Mouse (Mus musculus): Measurements from ENCODE around the gene Dhx30. TPM values are rescaled to one million over a fixed set of nuclear protein-coding genes. Genes with fewer than 3 reads are reported as not detected.
"Not testable (repeated sequence)": the region's sequence is repeated elsewhere in the genome, so short reads cannot be mapped to it uniquely, and the experiment has no call there.

Dhx30 gene
- total RNA-seq (2021) = 100 to 1,000 TPM; 161 to 170 TPM

DNA sequence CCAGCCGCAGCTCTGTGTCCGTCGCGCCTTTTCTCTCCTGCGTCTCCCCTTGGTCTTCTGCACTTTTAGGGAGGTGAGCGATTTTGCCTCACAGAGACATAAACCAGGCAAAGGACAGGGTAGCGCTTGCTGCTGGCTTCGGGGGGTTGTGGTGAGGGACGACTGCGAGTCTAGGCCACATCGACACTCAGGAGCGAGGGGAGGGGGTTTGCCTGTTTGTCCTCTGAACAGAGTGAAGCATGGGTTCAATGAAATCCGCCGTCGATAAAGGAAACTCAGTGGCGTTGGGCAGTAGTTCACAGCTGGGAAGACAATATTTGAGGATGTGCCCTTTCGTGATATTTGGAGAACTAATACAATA is at the start of gene Dhx30:
Gene Dhx30, minus strand, starts transcription at position 52 of the 361 bp plus-strand sequence.
- no peak for DNase-seq (ENCODE audit: extremely low spot score in 1 of 2, low spot score in 1 of 2)

- DNase-seq (ENCODE audit: extremely low spot score in 1 of 2, low spot score in 1 of 2) = no peak
These were observed 45.4 kb upstream of the Dhx30 start for GRCm38 (mm10) chr9:110163071-110163470.

GRCm38 (mm10) chr9:110162441-110162840 is 44.8 kb upstream of the Dhx30 start:
- no peak for DNase-seq (ENCODE audit: extremely low spot score in 1 of 2, low spot score in 1 of 2)

- DNase-seq (ENCODE audit: extremely low spot score in 1 of 2, low spot score in 1 of 2) = not testable (repeated sequence)
These were observed 42.9 kb upstream of the Dhx30 start for GRCm38 (mm10) chr9:110160486-110160885.

DNA sequence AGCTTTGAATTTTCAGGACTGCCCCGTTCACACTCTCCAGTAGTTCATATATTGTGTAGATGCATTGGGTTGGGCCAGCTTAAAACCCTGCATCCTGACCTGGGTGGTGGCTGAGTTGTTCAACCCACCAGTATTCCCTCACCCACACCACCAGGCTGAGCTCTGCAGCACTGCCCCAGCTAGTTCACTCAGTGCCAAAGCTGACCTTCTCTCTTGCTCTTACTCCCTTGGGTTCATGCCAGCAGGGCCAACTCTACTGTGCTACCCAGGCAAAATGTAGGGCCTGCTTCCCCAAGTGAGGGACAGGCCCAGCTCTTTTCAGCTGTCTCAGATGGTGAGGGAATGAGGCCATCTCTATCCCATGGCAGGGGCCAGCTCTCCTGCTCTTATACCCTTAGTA is 41.4 kb upstream of the Dhx30 start:
- no peak for DNase-seq (ENCODE audit: extremely low spot score in 1 of 2, low spot score in 1 of 2)

DNA sequence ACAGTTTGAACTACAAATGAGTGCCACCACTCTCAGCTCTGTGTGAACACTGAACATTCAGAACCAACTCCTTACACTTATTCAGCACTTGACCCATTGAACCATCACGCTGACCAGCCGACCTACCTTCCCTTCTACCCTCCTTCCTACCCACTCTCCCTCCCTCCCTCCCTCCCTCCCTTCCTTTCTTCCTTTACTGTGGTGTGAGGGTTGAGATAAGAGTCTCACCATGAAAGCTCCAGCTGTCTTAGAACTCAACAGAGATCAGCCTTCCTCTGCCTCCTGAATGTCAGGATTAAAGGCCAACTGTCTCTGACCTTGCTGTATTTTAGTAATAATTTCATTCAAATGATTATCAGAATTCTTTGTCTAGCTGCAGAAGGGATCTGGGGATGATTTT is 31.0 kb upstream of the Dhx30 start:
- DNase-seq (ENCODE audit: extremely low spot score in 1 of 2, low spot score in 1 of 2) = no peak

DNA sequence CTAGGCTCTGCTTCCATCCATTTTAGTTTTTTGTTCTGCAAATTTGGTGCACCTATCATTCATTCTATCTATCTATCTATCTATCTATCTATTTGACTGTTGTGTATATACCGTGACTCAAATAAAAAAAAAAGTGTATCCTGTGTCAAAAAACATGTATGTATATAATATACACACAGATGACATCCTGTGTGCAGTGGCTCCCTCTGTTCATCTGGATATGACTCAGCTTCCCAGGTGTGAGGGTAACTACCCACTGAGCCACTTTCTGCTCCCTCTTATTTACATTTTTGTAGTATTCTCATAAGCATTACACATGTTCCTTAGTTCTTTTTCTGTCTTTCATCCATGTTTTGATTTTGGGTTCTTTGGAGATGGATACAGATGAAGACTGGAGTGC is 24.5 kb upstream of the Dhx30 start:
- no peak for DNase-seq (ENCODE audit: extremely low spot score in 1 of 2, low spot score in 1 of 2)

GRCm38 (mm10) chr9:110139119-110139518 is 21.5 kb upstream of the Dhx30 start:
- DNase-seq (ENCODE audit: extremely low spot score in 1 of 2, low spot score in 1 of 2) = no peak

DNA sequence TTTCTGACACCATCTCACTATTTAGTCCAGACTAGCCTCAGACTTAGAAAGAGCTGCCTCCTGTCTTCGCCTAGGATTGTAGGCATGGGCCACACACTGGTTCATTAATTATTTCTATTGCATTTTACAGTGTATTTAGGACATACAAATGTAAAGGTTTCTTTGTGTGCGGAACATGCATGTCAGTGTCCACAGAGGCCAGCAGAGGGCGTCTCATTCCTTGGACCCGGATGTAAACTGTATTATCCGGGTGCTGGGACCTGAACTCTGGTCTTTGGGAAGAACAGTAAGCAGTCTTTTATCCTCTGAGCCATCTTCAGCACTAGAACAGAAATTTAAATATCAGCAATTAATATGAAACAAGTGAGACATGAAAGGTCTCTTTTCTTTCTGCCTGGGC is 16.5 kb upstream of the Dhx30 start:
- no peak for DNase-seq (ENCODE audit: extremely low spot score in 1 of 2, low spot score in 1 of 2)

- DNase-seq (ENCODE audit: extremely low spot score in 1 of 2, low spot score in 1 of 2) = no peak
These were observed 15.3 kb upstream of the Dhx30 start for GRCm38 (mm10) chr9:110132921-110133320.

DNA sequence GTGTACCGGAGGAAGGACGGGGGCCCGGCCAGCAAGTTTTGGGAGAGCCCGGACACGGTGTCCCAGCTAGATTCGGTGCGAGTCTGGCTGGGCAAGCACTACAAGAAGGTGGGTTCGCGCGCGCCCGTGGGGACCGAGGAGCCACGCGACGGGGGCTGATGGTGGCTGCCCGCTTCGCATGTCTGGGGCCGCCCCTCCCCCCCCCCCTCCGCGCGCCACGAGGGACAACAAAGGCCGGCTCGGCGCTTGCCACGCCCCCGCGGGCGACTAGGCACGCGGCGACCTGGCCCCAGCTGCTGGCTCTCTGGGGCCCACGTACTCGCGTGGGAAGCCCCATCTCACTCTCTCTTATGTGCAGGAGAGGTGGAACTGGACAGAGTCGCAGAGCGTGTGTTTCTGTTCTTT is 14.6 kb upstream of the Dhx30 start:
- DNase-seq (ENCODE audit: extremely low spot score in 1 of 2, low spot score in 1 of 2) = peak in 1 of 2 experiments; percentile 27

DNA sequence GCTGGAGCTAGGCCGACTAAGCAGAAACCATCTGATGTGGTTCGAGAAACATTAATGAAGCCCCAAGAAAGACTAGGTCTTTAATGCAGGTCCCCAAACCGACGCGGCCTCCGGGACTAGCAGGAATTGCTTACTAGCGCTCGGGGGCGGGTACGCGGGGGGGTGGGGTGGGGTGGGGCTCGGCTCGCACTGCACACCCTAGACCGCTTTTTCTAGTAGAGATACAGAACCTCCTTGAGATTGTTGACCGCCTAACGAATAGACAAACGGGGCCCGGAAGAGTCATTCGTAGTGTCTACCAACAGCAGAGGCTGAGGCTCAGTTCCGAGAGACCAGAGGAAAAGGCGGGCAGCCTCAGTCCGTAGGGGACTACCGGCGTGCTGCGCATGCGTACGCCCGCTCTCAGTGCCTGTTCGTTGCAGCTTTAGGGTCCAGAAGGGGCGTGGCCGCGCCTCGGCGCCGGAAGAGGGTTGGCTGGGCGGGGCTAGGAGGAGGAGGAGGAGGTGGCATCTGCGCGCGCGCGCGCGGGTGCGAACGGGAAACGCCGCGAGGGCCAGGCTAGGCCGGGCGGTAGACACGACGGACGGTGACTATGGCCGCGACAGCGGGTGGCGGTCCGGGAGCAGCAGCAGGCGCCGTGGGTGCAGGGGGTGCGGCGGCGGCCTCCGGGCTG is 14.0 kb upstream of the Dhx30 start:
- DNase-seq (ENCODE audit: extremely low spot score in 1 of 2, low spot score in 1 of 2) = peak; percentile 93 to 98

DNA sequence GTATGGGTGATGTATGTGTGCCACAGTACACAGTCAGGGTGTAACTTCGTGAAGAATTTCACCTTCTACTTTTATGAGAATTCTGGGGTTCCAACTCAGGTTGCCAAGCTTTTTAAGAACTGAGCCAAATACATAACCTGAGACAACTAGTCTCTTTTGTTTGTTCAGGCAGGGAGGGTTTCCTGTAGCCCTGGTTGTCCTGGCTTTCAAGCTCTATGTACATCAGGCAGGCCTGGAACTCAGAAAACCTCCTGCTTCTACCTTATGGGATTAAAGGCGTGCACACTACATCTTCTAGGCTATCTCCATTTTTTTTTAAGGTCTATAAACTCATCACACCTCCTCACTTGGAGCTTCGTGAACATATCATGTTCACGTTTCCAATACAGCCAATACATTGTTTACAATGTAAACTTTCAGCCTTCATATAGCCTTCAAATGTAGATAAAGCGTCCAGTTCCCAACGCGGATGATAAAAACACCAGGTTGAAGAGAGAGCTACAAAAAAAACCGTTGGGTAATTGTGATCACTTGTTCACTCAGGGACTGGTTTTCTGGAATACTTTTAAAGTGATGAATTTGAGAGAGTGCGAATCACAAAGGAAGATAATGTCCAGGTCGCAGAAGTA is 13.4 kb upstream of the Dhx30 start:
- no peak for DNase-seq (ENCODE audit: extremely low spot score in 1 of 2, low spot score in 1 of 2)

GRCm38 (mm10) chr9:110124008-110124540 is 6.4 kb upstream of the Dhx30 start:
- not testable (repeated sequence) for DNase-seq (ENCODE audit: extremely low spot score in 1 of 2, low spot score in 1 of 2)

GRCm38 (mm10) chr9:110123322-110123721 is 5.7 kb upstream of the Dhx30 start:
- DNase-seq (ENCODE audit: extremely low spot score in 1 of 2, low spot score in 1 of 2) = no peak

DNA sequence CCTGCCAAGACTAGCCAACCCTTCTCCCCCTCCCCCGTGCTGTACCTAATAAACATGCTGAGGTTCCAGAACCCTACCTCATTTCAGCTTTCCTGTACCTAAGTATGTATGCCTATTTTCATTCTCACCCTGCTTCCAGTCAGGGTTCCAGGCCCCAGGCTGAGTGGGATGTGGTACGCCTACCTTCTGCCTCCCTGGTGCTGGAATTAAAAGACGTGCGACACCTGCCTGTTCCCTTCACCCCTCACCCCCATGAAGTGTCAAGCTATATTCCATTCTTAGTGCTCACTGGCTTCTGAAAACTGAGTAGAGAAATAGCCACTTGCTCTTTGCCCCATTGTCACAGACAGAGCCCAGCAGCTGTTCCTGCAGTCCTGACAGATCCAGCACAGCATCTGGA is 3.8 kb upstream of the Dhx30 start:
- DNase-seq (ENCODE audit: extremely low spot score in 1 of 2, low spot score in 1 of 2) = no peak

DNA sequence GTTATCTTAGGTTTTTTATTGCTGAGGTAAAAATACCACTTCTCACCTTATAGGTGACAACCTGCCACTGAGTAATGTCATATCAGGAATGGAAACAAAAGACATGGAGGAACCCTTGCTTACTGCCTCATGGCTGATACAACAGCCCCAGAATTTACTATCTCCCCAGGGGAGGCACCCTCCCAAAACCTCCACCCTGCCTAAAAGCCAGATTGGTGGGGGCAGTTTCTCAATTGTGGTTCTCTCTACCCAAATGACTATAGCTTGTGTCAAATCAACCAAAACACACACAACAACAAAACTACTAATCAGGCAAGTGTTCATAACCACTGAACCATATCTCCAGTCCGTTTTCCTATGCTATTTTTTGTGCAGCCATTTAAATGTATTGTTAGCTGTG is 619 bp upstream of the Dhx30 start:
- DNase-seq (ENCODE audit: extremely low spot score in 1 of 2, low spot score in 1 of 2) = no peak

- DNase-seq (ENCODE audit: extremely low spot score in 1 of 2, low spot score in 1 of 2) = peak; percentile 77 to 84
These were observed 452 bp downstream of the Dhx30 start, which contains the start of gene Smarcc1 for GRCm38 (mm10) chr9:110116977-110117778. Smarcc1 (plus strand) TSS chr9:110117708.

- no peak for DNase-seq (ENCODE audit: extremely low spot score in 1 of 2, low spot score in 1 of 2)
These were observed 1.2 kb downstream of the Dhx30 start for GRCm38 (mm10) chr9:110116353-110116976.

Data from layer of hippocampus, postnatal 25 days (tissue).